Mouse (Mus musculus) megakaryocyte, adult 5-6 weeks (primary cell): ENCODE results near the gene Spdef. TPM values are rescaled to one million over a fixed set of nuclear protein-coding genes. Genes with fewer than 3 reads are reported as not detected.

Experiments
- ATAC-seq: 2 replicates; pipeline ENCODE4 v1.8.0; 2016; ENCODE audit warnings: mild to moderate bottlenecking, inconsistent platforms; ENCODE audit not compliant: poor library complexity, severe bottlenecking
- total RNA-seq, 2 experiments: library from RNA; stranded (forward) in 1 of 2; stranded (reverse) in 1 of 2; fragments of 153-499, 151-499 nt in 1 of 2; fragments of 221-1000, 200-1000 nt in 1 of 2; gene quantifications; 2 replicates each; pipeline versions ENCODE4 v1.2.3 to v1.2.4; 2015 to 2017

The Spdef gene
- total RNA-seq, 2 experiments from 2014 or later: not detected

DNA sequence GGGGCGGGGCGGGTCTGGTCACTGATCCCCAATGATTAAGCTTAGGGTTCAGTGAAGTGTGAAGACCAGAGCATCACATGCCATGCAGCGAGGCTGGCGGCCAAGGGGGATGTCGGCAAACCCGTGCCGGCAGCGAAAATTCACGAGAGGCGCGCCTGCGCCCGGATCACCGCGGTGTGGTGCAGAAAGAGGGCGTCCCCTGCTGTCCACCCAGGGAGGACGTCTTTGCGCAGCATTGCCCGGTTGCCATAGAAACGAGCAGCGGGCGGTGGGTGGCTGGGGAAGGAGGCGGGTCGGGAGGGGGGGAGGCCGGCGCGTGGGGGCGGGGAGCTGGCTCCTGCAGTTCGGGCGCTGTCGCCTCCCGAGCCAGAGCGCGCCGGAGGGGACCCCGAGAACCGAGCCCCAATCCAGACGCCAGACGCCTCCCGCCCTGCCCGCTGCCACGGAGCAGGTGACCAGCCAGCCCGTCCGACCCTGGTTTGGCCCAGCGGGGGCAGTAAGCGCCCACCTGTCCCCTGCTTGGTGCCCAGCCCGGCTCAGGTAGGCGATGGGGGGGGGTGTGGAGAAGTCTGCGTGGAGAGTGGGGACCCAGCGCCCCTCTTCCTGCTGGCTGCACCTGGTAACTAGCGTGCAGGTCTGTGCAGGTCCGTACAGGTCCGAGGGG is 43.7 kb downstream of the Spdef start:
- no peak for ATAC-seq

DNA sequence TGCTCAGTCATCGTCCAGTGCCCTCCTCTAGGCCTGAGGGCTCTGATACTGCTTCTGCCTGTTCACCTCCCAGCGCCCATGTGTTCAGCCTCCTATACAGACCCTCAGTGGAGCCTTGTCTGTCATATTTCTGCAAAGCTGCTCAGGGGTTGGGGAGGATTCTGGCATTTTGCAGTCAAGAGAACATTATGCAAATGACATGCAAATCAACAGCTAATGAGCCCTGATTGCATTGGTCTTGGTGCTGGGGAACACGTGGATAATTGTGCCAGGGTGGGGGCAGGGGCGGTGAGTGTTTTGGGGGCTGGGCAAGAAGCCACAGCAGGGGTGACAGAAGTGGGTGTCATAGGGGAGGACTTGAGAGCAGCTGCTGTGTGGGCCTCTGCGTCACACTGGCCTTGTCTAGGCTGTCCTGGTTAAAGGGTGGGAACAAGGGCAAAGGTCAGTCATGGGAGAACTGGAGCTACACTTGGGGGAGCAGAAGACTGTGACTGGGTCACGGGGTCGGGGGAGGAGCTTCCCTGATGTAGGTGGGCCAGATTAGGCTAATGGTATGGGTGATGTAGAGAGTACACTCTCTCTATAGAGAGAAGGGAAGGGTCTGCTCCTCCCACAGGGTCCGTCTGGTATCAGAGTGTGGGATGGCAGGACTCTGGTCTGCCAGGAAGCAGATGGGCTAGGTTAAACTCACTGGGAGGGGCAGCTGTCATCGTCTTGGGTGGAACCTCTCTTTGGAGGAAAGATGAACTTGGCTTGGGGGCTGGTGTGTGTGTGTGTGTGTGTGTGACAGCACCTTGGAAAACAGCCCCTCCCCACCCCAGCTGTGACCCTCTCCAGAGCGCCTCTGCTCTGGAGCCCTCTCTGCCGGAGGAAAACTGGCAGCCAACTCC is 49.6 kb downstream of the Spdef start:
- no peak for ATAC-seq

DNA sequence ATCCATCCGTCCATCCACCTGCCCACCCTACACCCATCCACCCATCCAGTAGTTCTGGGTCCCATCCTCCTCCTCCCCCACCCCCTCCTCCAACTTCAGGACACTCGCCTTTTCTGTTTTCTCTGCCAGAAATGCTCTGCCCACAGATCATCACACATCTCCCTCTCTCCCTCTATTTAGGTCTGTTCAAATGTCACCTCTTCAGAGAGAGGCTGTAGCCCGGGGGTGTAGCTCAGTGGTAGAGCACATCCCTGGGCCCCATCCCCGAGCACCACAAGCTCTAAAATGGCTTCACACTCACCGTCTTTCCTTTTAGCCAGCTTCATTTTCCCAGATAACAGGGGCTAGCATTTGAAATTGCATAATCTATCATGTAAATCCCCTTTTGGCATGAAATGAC is 51.0 kb downstream of the Spdef start:
- ATAC-seq: no peak

DNA sequence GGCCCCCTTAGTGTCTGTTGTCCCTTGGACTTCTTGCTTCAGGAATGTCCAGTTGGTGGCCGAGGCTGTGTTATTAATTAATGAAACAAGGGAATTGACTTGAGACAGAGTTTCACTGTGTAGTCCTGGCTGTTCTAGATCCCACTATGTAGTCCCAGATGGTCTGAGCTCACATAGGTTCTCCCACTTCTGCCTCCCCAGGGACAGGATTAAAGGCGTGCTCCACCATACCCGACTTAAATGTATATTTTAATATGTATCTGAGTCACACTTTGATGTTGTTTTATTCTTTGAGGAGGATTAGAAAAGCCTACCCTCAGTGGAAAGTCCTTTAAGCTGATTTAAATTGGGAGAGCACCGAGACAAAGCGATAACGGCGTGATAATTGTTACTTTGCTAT is 52.5 kb downstream of the Spdef start:
- ATAC-seq: no peak

DNA sequence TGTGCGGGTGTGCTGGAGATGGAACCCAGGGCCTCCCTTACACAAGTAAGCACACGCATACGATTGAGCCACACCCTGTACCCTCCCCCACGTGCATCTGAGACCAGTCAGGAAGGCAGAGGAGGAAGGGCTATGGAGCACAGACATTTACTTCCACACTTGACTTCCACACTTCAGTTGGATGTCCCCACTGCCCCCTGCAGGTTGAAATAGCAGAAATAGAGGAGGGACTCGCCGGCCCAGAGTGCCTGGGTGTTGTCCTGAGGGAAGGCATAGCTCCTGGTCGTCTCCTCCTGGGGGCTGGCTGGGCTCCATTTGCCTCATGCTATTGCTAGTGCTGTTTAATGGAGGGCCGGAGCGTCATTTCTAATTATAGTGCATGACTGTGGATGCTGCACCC is 53.3 kb downstream of the Spdef start:
- no peak for ATAC-seq

DNA sequence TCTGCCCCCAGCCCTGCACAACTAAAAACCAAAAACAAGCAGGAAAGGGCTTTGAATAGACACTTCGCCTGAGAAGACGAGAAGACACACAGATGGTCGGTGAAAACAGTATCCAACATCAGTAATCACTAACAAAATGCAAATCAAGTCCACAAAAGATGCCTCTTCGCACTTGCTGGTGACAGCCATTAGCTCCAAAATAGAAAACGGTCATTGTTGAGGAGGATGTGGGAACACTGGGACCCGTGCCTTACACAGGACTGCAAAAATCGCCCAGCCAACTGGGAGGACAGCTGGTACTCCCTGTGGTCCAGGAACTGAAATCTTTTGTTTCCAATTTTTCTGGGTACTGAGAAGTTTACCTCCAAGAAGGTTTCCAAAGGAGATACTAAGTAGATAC is 54.8 kb downstream of the Spdef start:
- ATAC-seq: no peak

DNA sequence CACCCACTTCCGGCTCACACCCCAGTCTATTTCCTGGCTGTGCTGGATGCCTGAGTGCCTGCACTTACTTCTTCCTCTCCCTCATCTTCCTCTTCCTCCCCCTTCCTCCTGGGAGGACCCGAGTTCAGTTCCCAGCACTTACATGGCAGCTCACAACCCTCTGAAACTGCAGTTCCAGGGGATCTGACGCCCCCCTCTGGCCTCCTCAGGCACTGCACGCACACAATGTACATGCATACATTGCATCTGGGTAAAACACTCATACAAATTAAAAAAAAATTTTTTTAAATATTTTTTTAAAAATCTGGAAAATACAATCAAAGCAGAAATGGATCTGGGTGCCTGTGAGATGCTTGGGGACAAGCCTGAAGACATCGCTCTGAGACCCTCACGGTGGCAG is 57.0 kb downstream of the Spdef start:
- ATAC-seq: no peak

Other genes starting within 250 kb of the Spdef start
- not detected in 2 replicates for gene Grm4, start 207.6 kb downstream of the Spdef start, total RNA-seq (2015)
- not detected in 2 replicates for gene Grm4, start 207.6 kb downstream of the Spdef start, total RNA-seq (2017)
- 159 and 170 TPM in 2 replicates for gene Hmga1, start 172.5 kb downstream of the Spdef start, total RNA-seq (2015)
- gene Hmga1, start 172.5 kb downstream of the Spdef start, total RNA-seq (2017): 89.8 and 99.6 TPM in 2 replicates
- 58.0 and 63.8 TPM in 2 replicates for gene AI413582, start 163.2 kb downstream of the Spdef start, total RNA-seq (2015)
- gene AI413582, start 163.2 kb downstream of the Spdef start, total RNA-seq (2017): 55.4 and 62.9 TPM in 2 replicates
- gene Nudt3, start 105.5 kb downstream of the Spdef start, total RNA-seq (2015): 32.3 and 32.9 TPM in 2 replicates
- 91.6 and 93.8 TPM in 2 replicates for gene Nudt3, start 105.5 kb downstream of the Spdef start, total RNA-seq (2017)
- not detected in 2 replicates for gene RPS10-NUDT3, start 93.7 kb downstream of the Spdef start, total RNA-seq (2015)
- gene RPS10-NUDT3, start 93.7 kb downstream of the Spdef start, total RNA-seq (2017): not detected in 2 replicates
- 1,486 and 1,560 TPM in 2 replicates for gene Rps10, start 92.3 kb downstream of the Spdef start, total RNA-seq (2015)
- 1,634 and 1,837 TPM in 2 replicates for gene Rps10, start 92.3 kb downstream of the Spdef start, total RNA-seq (2017)
- 0.87 and 1.2 TPM in 2 replicates for gene Pacsin1, start 73.4 kb downstream of the Spdef start, total RNA-seq (2015)
- 0.44 and 0.61 TPM in 2 replicates for gene Pacsin1, start 73.4 kb downstream of the Spdef start, total RNA-seq (2017)
- 40.4 and 43.6 TPM in 2 replicates for gene D17Wsu92e, start 91.7 kb upstream of the Spdef start, total RNA-seq (2015)
- gene D17Wsu92e, start 91.7 kb upstream of the Spdef start, total RNA-seq (2017): 60.4 and 72.7 TPM in 2 replicates
- gene Snrpc, start 109.2 kb upstream of the Spdef start, total RNA-seq (2015): 109 and 136 TPM in 2 replicates
- gene Snrpc, start 109.2 kb upstream of the Spdef start, total RNA-seq (2017): 97.1 and 98.6 TPM in 2 replicates
- 2.6 and 3.5 TPM in 2 replicates for gene Uhrf1bp1, start 127.5 kb upstream of the Spdef start, total RNA-seq (2015)
- gene Uhrf1bp1, start 127.5 kb upstream of the Spdef start, total RNA-seq (2017): 3.0 and 3.1 TPM in 2 replicates
- 17.9 and 25.9 TPM in 2 replicates for gene Anks1, start 180.4 kb upstream of the Spdef start, total RNA-seq (2015)
- 22.6 and 23.6 TPM in 2 replicates for gene Anks1, start 180.4 kb upstream of the Spdef start, total RNA-seq (2017)
- 39.6 and 44.1 TPM in 2 replicates for gene Taf11, start 180.9 kb upstream of the Spdef start, total RNA-seq (2015)
- 18.2 and 23.3 TPM in 2 replicates for gene Taf11, start 180.9 kb upstream of the Spdef start, total RNA-seq (2017)